Mouse (Mus musculus) embryonic fibroblast, embryonic 13.5 days (primary cell): ENCODE data around the gene Copa. TPM values are rescaled to one million over a fixed set of nuclear protein-coding genes. Genes with fewer than 3 reads are reported as not detected.

Source experiments
- H3K27ac ChIP-seq: 2 replicates; pipeline ENCODE4 v1.5.1; 2012; ENCODE audit warnings: low read length, control low read depth, inconsistent platforms; ENCODE audit not compliant: insufficient read depth
- H3K4me1 ChIP-seq: 2 replicates; pipeline ENCODE4 v1.6.1; 2011; ENCODE audit warnings: low read length; ENCODE audit not compliant: control insufficient read depth, insufficient read depth
- H3K4me3 ChIP-seq: 2 replicates; pipeline ENCODE4 v1.5.1; 2011; ENCODE audit warnings: mild to moderate bottlenecking, control low read depth, low read length; ENCODE audit not compliant: insufficient read depth
- CTCF ChIP-seq: IDR thresholded peaks from 2 replicates; pipeline ENCODE4 v1.5.1; 2011; ENCODE audit warnings: mild to moderate bottlenecking, control low read depth, low read length, moderate library complexity, borderline replicate concordance; ENCODE audit not compliant: insufficient read depth
- POLR2A ChIP-seq: IDR thresholded peaks from 2 replicates; pipeline ENCODE4 v1.6.1; 2011; ENCODE audit warnings: low read depth, mild to moderate bottlenecking, control low read depth, low read length, moderate library complexity
- polyA plus RNA-seq: library from polyadenylated mRNA; stranded (reverse); fragments of >200 nt; gene quantifications from 2 replicates; pipeline ENCODE4 v1.2.4, GENCODE M21; 2011; ENCODE audit warnings: low read depth; ENCODE audit not compliant: missing spikeins, insufficient read length

The Copa gene
- polyA plus RNA-seq, 1 experiment = 398 TPM

- no peak overlapping the region for H3K4me3 ChIP-seq
- TF ChIP-seq POLR2A (no peak), CTCF (no peak)
Measured at GRCm38 (mm10) chr1:172058321-172058720, 24.0 kb upstream of the Copa start.

GRCm38 (mm10) chr1:172058874-172059273, 23.5 kb upstream of the Copa start:
- Histone ChIP-seq H3K4me3 (no peak overlapping the region), H3K27ac (no peak overlapping the region), H3K4me1 (no peaks in the 10 kb centered on the region)
- no peak for TF ChIP-seq CTCF
- TF ChIP-seq POLR2A = no peak

More at GRCm38 (mm10) chr1:172058321-172058720, 24.0 kb upstream of the Copa start:
- no peak overlapping the region for H3K27ac ChIP-seq
- no peaks in the 10 kb centered on the region; the same call in 1 of the 2 replicates for H3K4me1 ChIP-seq

GRCm38 (mm10) chr1:172060659-172061058, 21.7 kb upstream of the Copa start:
- H3K27ac ChIP-seq = no peak overlapping the region
- TF ChIP-seq POLR2A (no peak), CTCF (no peak)
- H3K4me1 ChIP-seq = no peaks in the 10 kb centered on the region
- H3K4me3 ChIP-seq = no peak overlapping the region

GRCm38 (mm10) chr1:172061217-172061616, 21.1 kb upstream of the Copa start:
- no peak for TF ChIP-seq CTCF
- TF ChIP-seq POLR2A = no peak
- Histone ChIP-seq H3K4me3 (no peak overlapping the region), H3K27ac (no peak overlapping the region), H3K4me1 (no peaks in the 10 kb centered on the region)

GRCm38 (mm10) chr1:172062101-172062500, 20.2 kb upstream of the Copa start:
- TF ChIP-seq POLR2A (no peak), CTCF (no peak)
- no peak overlapping the region for H3K4me3 ChIP-seq
- no peaks in the 10 kb centered on the region for H3K4me1 ChIP-seq
- H3K27ac ChIP-seq = no peak overlapping the region

GRCm38 (mm10) chr1:172063291-172064023, 18.9 kb upstream of the Copa start:
- H3K4me1 ChIP-seq = no peaks in the 10 kb centered on the region
- no peak for TF ChIP-seq POLR2A
- TF ChIP-seq CTCF = no peak
- no peak overlapping the region for H3K4me3 ChIP-seq
- H3K27ac ChIP-seq = no peak overlapping the region

- no peak for TF ChIP-seq CTCF
- no peak for TF ChIP-seq POLR2A
- Histone ChIP-seq H3K4me1 (no peaks in the 10 kb centered on the region), H3K4me3 (no peak overlapping the region), H3K27ac (no peak overlapping the region)
Measured at GRCm38 (mm10) chr1:172064613-172065141, 17.7 kb upstream of the Copa start.

GRCm38 (mm10) chr1:172070227-172070626, 12.1 kb upstream of the Copa start:
- TF ChIP-seq POLR2A (no peak), CTCF (no peak)
- Histone ChIP-seq H3K4me3 (no peak overlapping the region), H3K4me1 (no peaks in the 10 kb centered on the region), H3K27ac (no peak overlapping the region)

- Histone ChIP-seq H3K27ac (no peak overlapping the region), H3K4me1 (no peaks in the 10 kb centered on the region), H3K4me3 (no peak overlapping the region)
- no peak for TF ChIP-seq CTCF
- no peak for TF ChIP-seq POLR2A
Measured at GRCm38 (mm10) chr1:172071556-172071955, 10.8 kb upstream of the Copa start.

- TF ChIP-seq CTCF = no peak
- TF ChIP-seq POLR2A = no peak
- Histone ChIP-seq H3K4me1 (no peaks in the 10 kb centered on the region), H3K4me3 (no peak overlapping the region), H3K27ac (no peak overlapping the region)
Measured at GRCm38 (mm10) chr1:172072604-172073003, 9.7 kb upstream of the Copa start.

- H3K27ac ChIP-seq = no peak overlapping the region
- TF ChIP-seq CTCF = no peak
- no peak for TF ChIP-seq POLR2A
- H3K4me3 ChIP-seq = no peak overlapping the region
- H3K4me1 ChIP-seq = no peaks in the 10 kb centered on the region
Measured at GRCm38 (mm10) chr1:172077981-172078380, 4.3 kb upstream of the Copa start.
